Mouse (Mus musculus): ENCODE measurements at regions not wholly inside any gene's neighbourhood (a gene's known extent, or its start where the extent isn't known, plus 50 kb on each side); places are given as distances from the start of the nearest gene placed in this dataset.

GRCm38 (mm10) chr2:115126625-115127369 is 454.7 kb upstream of the BC052040 start:
- DNase-seq: no peak

GRCm38 (mm10) chr2:115131746-115132145 is 449.8 kb upstream of the BC052040 start:
- DNase-seq: no peak

GRCm38 (mm10) chr2:115132165-115132592 is 449.3 kb upstream of the BC052040 start:
- peak; percentile 33 for DNase-seq

- no peak for DNase-seq
Measured at GRCm38 (mm10) chr2:115141416-115141815, 440.1 kb upstream of the BC052040 start.

- no peak for DNase-seq
Measured at GRCm38 (mm10) chr2:115172111-115172510, 409.4 kb upstream of the BC052040 start.

- no peak for DNase-seq
Measured at GRCm38 (mm10) chr2:115177076-115177475, 404.4 kb upstream of the BC052040 start.

GRCm38 (mm10) chr2:115177896-115178295 is 403.6 kb upstream of the BC052040 start:
- no peak for DNase-seq

GRCm38 (mm10) chr2:115211191-115211590 is 370.3 kb upstream of the BC052040 start:
- DNase-seq: no peak

GRCm38 (mm10) chr2:115213181-115213970 is 368.1 kb upstream of the BC052040 start:
- peak; percentile 57 for DNase-seq

GRCm38 (mm10) chr2:115214292-115214691 is 367.2 kb upstream of the BC052040 start:
- peak; percentile 13 for DNase-seq

GRCm38 (mm10) chr2:115230041-115230440 is 351.5 kb upstream of the BC052040 start:
- no peak for DNase-seq

- no peak for DNase-seq
Measured at GRCm38 (mm10) chr2:115247673-115248072, 333.8 kb upstream of the BC052040 start.

GRCm38 (mm10) chr2:115250019-115250807 is 331.3 kb upstream of the BC052040 start:
- no peak for DNase-seq

- DNase-seq: no peak
Measured at GRCm38 (mm10) chr2:115257391-115257790, 324.1 kb upstream of the BC052040 start.

GRCm38 (mm10) chr2:115268247-115268646 is 313.3 kb upstream of the BC052040 start:
- peak; percentile 6 for DNase-seq

GRCm38 (mm10) chr2:115277421-115277820 is 304.1 kb upstream of the BC052040 start:
- peak; percentile 6 for DNase-seq

GRCm38 (mm10) chr2:115293020-115293419 is 288.5 kb upstream of the BC052040 start:
- DNase-seq: no peak

- DNase-seq: peak; percentile 21
Measured at GRCm38 (mm10) chr2:115297463-115297862, 284.1 kb upstream of the BC052040 start.

GRCm38 (mm10) chr2:115307248-115307647 is 274.3 kb upstream of the BC052040 start:
- DNase-seq: no peak

GRCm38 (mm10) chr2:115309856-115310631 is 271.5 kb upstream of the BC052040 start:
- peak; percentile 43 for DNase-seq

- no peak for DNase-seq
Measured at GRCm38 (mm10) chr2:115318551-115318950, 263.0 kb upstream of the BC052040 start.

GRCm38 (mm10) chr2:115322582-115322981 is 258.9 kb upstream of the BC052040 start:
- peak; percentile 53 for DNase-seq
